Mouse (Mus musculus) gastrocnemius, postnatal 14 days (tissue): ENCODE measurements at regions not wholly inside any gene's neighbourhood (a gene's known extent, or its start where the extent isn't known, plus 50 kb on each side); places are given as distances from the start of the nearest gene placed in this dataset.

Experiments used
- DNase-seq: peaks from one replicate; pipeline ENCODE4 v3.0.0; 2021; ENCODE audit warnings: mixed read lengths
- intact Hi-C: fragments of 180-260 bp; cut with DNase I; formaldehyde crosslinking; loops from one replicate; pipeline ENCODE4 v1.15.1; 2025; ENCODE audit warnings: low total_unique reads

GRCm38 (mm10) chr14:120848083-120848951 lies 62.7 kb upstream of the Ipo5 start:
- DNase-seq, result no peak
- intact Hi-C loops, result no loop called here

GRCm38 (mm10) chr14:120849159-120849558 lies 61.9 kb upstream of the Ipo5 start:
- intact Hi-C loops, result no loop called here
- DNase-seq, result no peak

- intact Hi-C loops, result no loop called here
- no peak for DNase-seq
Observed at GRCm38 (mm10) chr14:120853643-120854042, 57.4 kb upstream of the Ipo5 start.

GRCm38 (mm10) chr14:120854559-120854958 lies 56.5 kb upstream of the Ipo5 start:
- DNase-seq, result no peak
- intact Hi-C loops, result no loop called here

GRCm38 (mm10) chr14:120855181-120855580 lies 55.8 kb upstream of the Ipo5 start:
- DNase-seq, result no peak
- intact Hi-C loops, result no loop called here
